Mouse (Mus musculus) intestine, embryonic 14.5 days (tissue): ENCODE data around the gene Sipa1l3. TPM values are rescaled to one million over a fixed set of nuclear protein-coding genes. Genes with fewer than 3 reads are reported as not detected.

Experiments
- ATAC-seq: fragments of 200-750 bp; cut with Nextera tagmentation; replicated peaks from 2 replicates; pipeline ENCODE4 v1.8.0; 2017; ENCODE audit warnings: low read depth, moderate number of reproducible peaks, moderate TSS enrichment, moderate library complexity; ENCODE audit not compliant: low FRiP score, low TSS enrichment
- DNase-seq: peaks from one replicate; pipeline ENCODE4 v3.0.0-alpha.2; 2018; ENCODE audit warnings: low spot score
- H3K27ac ChIP-seq: fragments of 300-500 bp; sonication (generic); 2 replicates; pipeline ENCODE4 v1.5.1; 2014; ENCODE audit warnings: low read depth, mild to moderate bottlenecking, control low read depth
- H3K27me3 ChIP-seq: fragments of 300-500 bp; sonication (generic); replicated peaks from 2 replicates; pipeline ENCODE4 v1.6.1; 2014; ENCODE audit warnings: low read length, control low read depth; ENCODE audit not compliant: control insufficient read depth, insufficient read depth
- H3K36me3 ChIP-seq: fragments of 300-500 bp; sonication (generic); 2 replicates; pipeline ENCODE4 v1.6.1; 2014; ENCODE audit warnings: low read length, control low read depth; ENCODE audit not compliant: control insufficient read depth, insufficient read depth
- H3K4me1 ChIP-seq: fragments of 300-500 bp; sonication (generic); replicated peaks from 2 replicates; pipeline ENCODE4 v1.6.1; 2014; ENCODE audit warnings: low read length, control low read depth, mixed read lengths; ENCODE audit not compliant: control insufficient read depth, insufficient read depth
- H3K4me2 ChIP-seq: fragments of 300-500 bp; sonication (generic); 2 replicates; pipeline ENCODE4 v1.6.1; 2014; ENCODE audit warnings: low read length
- H3K4me3 ChIP-seq: fragments of 300-500 bp; sonication (generic); 2 replicates; pipeline ENCODE4 v1.5.1; 2014; ENCODE audit warnings: low read depth, low read length, control low read depth, mixed read lengths
- H3K9ac ChIP-seq: fragments of 300-500 bp; sonication (generic); 2 replicates; pipeline ENCODE4 v1.6.1; 2014; ENCODE audit warnings: mild to moderate bottlenecking, low read length
- H3K9me3 ChIP-seq: fragments of 300-500 bp; sonication (generic); 2 replicates; pipeline ENCODE4 v1.6.1; 2016; ENCODE audit warnings: low read length, control low read depth; ENCODE audit not compliant: control insufficient read depth
- WGBS: fragments of 180-500 bp; shearing (Covaris S2); extraction: QIAGEN DNeasy Blood & Tissue Kit; methylation state at CpG from one replicate; pipeline ENCODE4 v1.1.7; 2014; 5-methylcytosine and 5-hydroxymethylcytosine counted together
- polyA plus RNA-seq: library from polyadenylated mRNA; unstranded; fragments of >200 nt; fragmentation: Nextera tagmentation; extraction: Ambion mirVana; gene quantifications from 2 replicates; pipeline ENCODE4 v1.2.1, GENCODE M21; 2014

The Sipa1l3 gene
- polyA plus RNA-seq, 1 experiment from 2014 or later = 22.5 TPM

DNA sequence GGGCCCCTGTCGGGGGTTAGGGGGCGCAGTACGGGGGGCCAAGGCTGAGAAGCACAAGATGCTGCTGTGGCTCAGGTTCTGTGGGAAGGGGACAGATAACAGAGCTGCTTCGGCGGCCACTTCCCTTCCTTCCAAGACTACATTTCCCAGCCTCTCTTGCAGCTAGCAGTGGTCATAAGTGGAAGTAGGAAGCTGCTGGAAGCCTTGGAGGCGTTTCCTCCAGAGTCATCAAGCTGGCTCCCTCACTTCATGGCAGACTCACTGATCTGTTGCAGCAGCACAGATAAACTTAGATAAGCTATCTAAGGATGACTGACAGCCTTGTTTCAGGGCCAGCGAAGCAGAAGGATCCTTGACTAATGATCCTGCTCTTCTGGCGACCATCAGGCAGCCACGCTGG is 76.6 kb downstream of the Sipa1l3 start:
- Histone ChIP-seq H3K27ac (no peak overlapping the region), H3K9ac (no peak overlapping the region), H3K4me1 (peaks cover 15% of the 10 kb centered on the region), H3K36me3 (no peaks in the 10 kb centered on the region), H3K27me3 (no peaks in the 10 kb centered on the region), H3K4me2 (no peak overlapping the region), H3K4me3 (no peak overlapping the region), H3K9me3 (no peaks in the 10 kb centered on the region)
- WGBS = 61% methylated on average over 9 of the region's 9 CpGs
- ATAC-seq (no peak), DNase-seq (no peak)

DNA sequence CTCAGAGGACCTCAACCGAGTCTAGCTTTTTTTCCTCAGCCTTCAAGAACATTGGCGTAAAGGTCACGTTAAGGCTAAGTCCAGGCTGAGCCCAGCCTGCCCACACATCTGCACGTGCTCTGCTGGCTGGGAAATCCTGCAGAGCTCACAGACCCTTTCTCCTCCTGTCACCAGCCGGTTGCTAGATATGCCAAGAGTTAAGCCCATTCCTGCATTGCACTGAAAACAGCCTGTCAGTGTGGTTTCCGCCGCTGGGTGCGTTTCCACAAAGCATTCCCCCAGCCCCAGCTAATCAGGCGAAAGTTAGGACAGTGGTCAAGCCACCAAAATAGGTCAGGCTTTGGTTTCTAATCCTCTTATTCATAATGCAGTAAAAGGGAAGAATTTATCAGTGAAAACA is 77.3 kb downstream of the Sipa1l3 start:
- DNase-seq (no peak), ATAC-seq (no peak)
- no peak overlapping the region for H3K4me2 ChIP-seq
- 73% methylated on average over 9 of the region's 9 CpGs for WGBS
- H3K9ac ChIP-seq = no peak overlapping the region
- H3K27me3 ChIP-seq = no peaks in the 10 kb centered on the region
- H3K36me3 ChIP-seq = no peaks in the 10 kb centered on the region
- H3K27ac ChIP-seq = no peak overlapping the region
- no peaks in the 10 kb centered on the region for H3K9me3 ChIP-seq
- peaks cover 15% of the 10 kb centered on the region for H3K4me1 ChIP-seq
- H3K4me3 ChIP-seq = no peak overlapping the region

DNA sequence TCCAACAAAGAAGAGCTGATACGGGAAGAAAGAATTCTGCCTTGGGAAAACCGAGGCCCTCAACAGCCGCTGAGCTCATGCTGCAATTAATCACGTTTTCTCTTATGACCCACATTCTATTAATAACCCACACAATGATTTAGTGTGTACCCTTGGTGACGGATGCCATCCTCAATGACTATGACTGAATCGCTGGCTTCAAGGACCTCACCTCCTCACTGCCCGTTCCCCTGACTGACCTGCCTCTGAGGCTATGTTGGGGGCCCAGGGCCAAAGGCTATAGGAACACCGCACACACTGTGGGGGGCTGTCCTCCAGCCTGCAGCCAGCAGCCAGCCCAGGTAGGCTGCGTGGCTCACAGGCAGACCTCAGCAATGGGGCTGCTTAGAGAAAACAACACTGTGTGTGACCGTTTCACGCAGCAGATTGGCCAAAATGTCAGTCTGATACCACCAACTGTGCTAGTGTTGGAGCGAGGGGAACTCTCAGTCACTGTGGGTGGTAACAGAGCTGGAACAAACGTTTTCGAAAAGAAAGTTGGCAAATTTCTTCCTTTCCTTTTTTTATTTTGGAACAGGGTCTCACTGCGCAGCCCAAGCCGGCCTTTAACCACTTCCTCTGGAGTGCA is 79.7 kb downstream of the Sipa1l3 start:
- no peaks in the 10 kb centered on the region for H3K27me3 ChIP-seq
- no peak for DNase-seq
- no peaks in the 10 kb centered on the region for H3K9me3 ChIP-seq
- ATAC-seq = no peak
- 80% methylated on average over 16 of the region's 16 CpGs for WGBS
- H3K36me3 ChIP-seq = no peaks in the 10 kb centered on the region
- H3K4me2 ChIP-seq = no peak overlapping the region
- peaks cover 3% of the 10 kb centered on the region; the same call in 1 of the 2 replicates for H3K4me1 ChIP-seq
- no peak overlapping the region for H3K4me3 ChIP-seq
- H3K9ac ChIP-seq = no peak overlapping the region
- no peak overlapping the region for H3K27ac ChIP-seq

DNA sequence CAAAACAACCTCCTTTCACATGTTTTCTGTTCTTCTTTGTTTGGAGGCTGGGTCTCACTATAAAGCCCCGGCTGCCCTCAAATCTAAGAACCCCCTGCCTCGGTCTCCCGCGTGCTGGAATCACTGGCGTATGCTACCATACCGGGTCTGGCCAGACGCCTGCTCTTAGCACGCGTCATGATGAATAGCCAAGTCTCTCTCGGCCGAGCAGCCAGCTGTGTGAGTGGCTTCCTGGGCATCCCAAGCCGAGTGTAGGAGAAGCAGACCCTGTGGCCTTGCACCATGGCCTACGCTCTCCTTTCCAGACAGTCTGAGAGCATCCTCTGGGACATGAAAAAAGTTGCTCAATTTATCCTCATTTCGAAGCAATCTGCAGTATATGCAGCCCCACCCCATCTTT is 80.2 kb downstream of the Sipa1l3 start:
- H3K4me2 ChIP-seq = no peak overlapping the region
- no peak overlapping the region for H3K4me3 ChIP-seq
- WGBS = 83% methylated on average over 14 of the region's 14 CpGs
- peaks cover 3% of the 10 kb centered on the region; the same call in 1 of the 2 replicates for H3K4me1 ChIP-seq
- H3K9me3 ChIP-seq = no peaks in the 10 kb centered on the region
- DNase-seq (no peak), ATAC-seq (no peak)
- no peak overlapping the region for H3K27ac ChIP-seq
- no peaks in the 10 kb centered on the region for H3K36me3 ChIP-seq
- H3K27me3 ChIP-seq = no peaks in the 10 kb centered on the region
- no peak overlapping the region for H3K9ac ChIP-seq

DNA sequence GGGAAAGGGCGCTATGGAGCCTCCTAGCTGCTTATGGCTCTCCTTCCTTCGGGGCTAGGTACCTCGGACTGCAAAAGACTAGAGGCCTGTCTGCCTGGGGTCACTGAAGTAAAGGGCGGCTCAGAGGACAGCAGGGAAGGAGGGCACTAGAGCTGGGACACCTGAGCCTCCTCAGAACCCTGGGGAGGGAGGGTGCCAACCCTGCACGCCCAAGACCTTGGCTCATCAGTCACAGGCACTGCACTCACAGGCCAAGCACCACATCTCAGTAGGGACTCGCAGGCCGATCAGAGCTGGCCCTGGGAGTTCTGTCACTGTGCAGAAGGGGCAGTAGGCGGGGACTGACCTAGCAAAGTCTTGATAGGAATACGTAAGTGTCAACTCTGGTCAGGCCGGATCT is 81.4 kb downstream of the Sipa1l3 start:
- no peak overlapping the region for H3K4me2 ChIP-seq
- H3K9me3 ChIP-seq = no peaks in the 10 kb centered on the region
- no peak overlapping the region for H3K9ac ChIP-seq
- H3K27ac ChIP-seq = peak overlapping the region; percentile 48; the same call in 1 of the 2 replicates
- no peaks in the 10 kb centered on the region for H3K27me3 ChIP-seq
- no peaks in the 10 kb centered on the region for H3K36me3 ChIP-seq
- no peak for ATAC-seq
- DNase-seq = no peak
- no peak overlapping the region for H3K4me3 ChIP-seq
- H3K4me1 ChIP-seq = peaks cover 9% of the 10 kb centered on the region; the same call in 1 of the 2 replicates
- 75% methylated on average over 10 of the region's 10 CpGs for WGBS

DNA sequence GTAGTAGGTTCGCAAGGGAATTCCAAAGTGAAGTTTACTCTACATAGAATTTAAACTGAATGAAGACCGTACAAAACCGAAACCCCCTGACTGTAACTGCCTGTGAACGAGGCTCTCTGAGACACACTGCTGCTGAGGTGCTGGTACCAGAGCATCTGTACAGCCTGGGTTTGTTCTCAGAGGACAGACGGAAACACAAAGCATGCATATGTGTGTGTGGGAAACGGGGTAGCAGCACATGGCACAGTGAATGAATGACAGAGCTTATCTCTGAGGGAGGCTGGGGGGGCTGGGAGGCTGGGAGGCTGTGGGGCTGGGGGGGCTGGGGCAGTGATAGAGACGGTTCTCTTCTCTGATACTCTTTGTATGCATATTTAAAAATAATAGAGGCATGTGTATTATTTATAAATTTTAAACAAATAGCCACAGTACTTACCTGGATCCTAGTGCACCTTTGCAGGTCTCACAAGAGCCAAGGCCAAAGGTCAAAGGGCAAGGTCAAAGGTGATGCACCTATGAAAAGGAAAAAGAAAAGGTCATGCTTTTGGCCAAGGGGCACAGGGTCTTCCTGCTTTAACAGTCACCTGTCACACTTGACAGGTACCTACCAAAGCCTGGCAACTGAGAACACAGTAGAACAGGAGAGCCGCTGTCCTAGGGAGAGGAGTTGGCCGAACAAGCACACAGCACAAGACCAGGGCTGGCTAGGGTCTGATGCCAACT is 84.0 kb downstream of the Sipa1l3 start:
- no peak overlapping the region for H3K4me2 ChIP-seq

DNA sequence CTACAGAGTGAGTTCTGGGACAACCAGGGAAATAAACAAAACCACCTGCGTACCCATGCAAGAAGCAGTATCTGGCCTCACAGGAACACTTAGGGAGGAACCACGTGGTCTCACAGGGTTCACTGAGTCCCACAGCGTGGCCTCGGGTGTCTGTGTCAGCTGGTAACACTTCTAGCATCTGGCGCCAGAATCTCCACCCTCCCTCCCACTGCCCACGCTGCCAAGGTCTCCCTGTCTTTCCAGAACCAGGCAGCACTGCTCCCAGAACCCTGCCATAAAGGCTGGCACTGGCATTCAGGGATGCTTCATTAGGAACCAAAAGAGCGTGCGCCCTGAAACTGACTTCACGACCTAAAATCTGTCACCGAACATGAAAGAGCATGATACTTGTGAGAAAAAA is 84.7 kb downstream of the Sipa1l3 start:
- no peak overlapping the region for H3K27ac ChIP-seq

More for the DNA sequence above, 84.0 kb downstream of the Sipa1l3 start:
- no peaks in the 10 kb centered on the region for H3K27me3 ChIP-seq
- no peak for ATAC-seq
- 81% methylated on average over 9 of the region's 9 CpGs for WGBS
- peaks cover 21% of the 10 kb centered on the region; the same call in 1 of the 2 replicates for H3K4me1 ChIP-seq
- DNase-seq = no peak
- H3K27ac ChIP-seq = no peak overlapping the region
- no peak overlapping the region for H3K9ac ChIP-seq
- no peaks in the 10 kb centered on the region for H3K9me3 ChIP-seq
- no peak overlapping the region for H3K4me3 ChIP-seq
- H3K36me3 ChIP-seq = no peaks in the 10 kb centered on the region

DNA sequence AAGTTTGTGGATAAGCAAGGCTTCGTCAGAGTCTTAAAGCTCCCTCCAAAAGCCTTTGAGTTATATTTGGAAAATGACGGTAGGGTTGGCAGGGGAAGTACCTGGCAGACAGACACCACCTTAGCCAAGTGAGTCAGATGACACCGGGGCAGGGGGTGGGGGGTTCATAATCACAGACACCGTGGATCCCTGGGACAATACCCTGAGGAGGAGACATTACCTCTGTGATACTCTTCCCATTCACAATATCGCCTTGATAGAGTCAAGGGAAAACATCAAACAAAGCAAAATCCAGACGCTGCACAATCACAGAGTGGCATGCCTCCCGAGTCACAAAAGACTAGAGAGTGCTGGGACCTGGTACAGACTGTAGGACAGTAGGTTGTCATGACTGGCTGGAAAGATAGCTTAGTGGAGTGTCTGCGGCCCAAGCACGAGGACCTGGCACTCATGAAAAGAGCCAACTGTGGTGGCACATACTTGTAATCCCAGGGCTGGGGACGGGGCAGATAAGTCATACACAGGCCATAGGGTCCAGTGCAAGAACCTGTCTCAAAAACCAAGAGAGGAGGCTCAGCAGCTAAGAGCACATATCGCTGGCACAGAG is 85.4 kb downstream of the Sipa1l3 start:
- DNase-seq (no peak), ATAC-seq (no peak)
- no peak overlapping the region for H3K27ac ChIP-seq
- H3K9me3 ChIP-seq = peaks cover 3% of the 10 kb centered on the region; the same call in 1 of the 2 replicates
- no peaks in the 10 kb centered on the region for H3K27me3 ChIP-seq
- H3K36me3 ChIP-seq = no peaks in the 10 kb centered on the region
- no peak overlapping the region for H3K4me3 ChIP-seq
- H3K4me2 ChIP-seq = no peak overlapping the region
- H3K9ac ChIP-seq = no peak overlapping the region
- H3K4me1 ChIP-seq = peaks cover 21% of the 10 kb centered on the region; the same call in 1 of the 2 replicates
- WGBS = 78% methylated on average over 11 of the region's 11 CpGs

More for the DNA sequence above, 84.7 kb downstream of the Sipa1l3 start:
- Histone ChIP-seq H3K9me3 (no peaks in the 10 kb centered on the region), H3K4me3 (no peak overlapping the region), H3K4me2 (no peak overlapping the region), H3K4me1 (peaks cover 21% of the 10 kb centered on the region; the same call in 1 of the 2 replicates), H3K9ac (no peak overlapping the region), H3K36me3 (no peaks in the 10 kb centered on the region), H3K27me3 (no peaks in the 10 kb centered on the region)
- ATAC-seq (no peak), DNase-seq (no peak)
- WGBS = 88% methylated on average over 10 of the region's 10 CpGs
